Mouse (Mus musculus): ENCODE results near the gene Tdo2. TPM values are rescaled to one million over a fixed set of nuclear protein-coding genes. Genes with fewer than 3 reads are reported as not detected.

Gene Tdo2
- polyA plus RNA-seq, 1 experiment from 2014 or later, result 0.30 TPM

DNA sequence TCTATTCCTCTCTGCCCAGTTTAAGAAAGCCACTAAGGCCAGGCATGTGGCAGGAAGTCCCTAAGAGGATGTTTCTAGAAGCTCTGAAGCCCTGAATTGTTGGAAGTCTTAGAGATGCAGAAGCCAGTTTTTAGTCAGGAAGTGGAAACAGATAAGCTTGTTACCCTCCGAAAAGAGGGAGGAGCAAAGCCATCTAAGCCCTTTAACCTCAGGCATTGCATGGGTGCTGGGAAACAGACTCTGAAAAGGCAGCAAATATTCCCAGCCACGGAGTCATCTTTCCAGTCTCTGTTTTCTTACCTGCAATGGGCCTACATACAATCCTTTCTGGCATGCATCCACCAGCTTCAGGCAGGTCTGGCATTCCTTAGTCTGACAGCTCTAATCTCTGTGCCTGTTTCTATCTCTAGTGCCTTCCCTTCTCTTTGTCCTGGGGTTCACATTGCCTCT, 13.7 kb upstream of the Tdo2 start:
- Histone ChIP-seq H3K27me3 (ENCODE audit: control insufficient read depth, insufficient read depth, low read length) (no peaks in the 10 kb centered on the region), H3K9me3 (ENCODE audit: control insufficient read depth, low read length) (no peaks in the 10 kb centered on the region), H3K4me3 (ENCODE audit: control insufficient read depth in 1 of 2, insufficient read depth in 1 of 2, low read depth in 1 of 2, low read length in 2 of 2) (no peak overlapping the region), H3K4me1 (ENCODE audit: control insufficient read depth in 2 of 2, insufficient read depth in 2 of 2, low read length in 2 of 2) (peaks cover 7 to 14% of the 10 kb centered on the region in 2 experiments; a peak in 3 of 4 replicates), H3K27ac (replicated peaks in 1 of 2; ENCODE audit: control insufficient read depth in 1 of 2, insufficient read depth in 1 of 2, low read depth in 2 of 2, low read length in 2 of 2) (peak overlapping the region; percentile 35 to 64), H3K4me2 (ENCODE audit: low read length) (no peak overlapping the region), H3K36me3 (ENCODE audit: control insufficient read depth, insufficient read depth, low read length) (no peaks in the 10 kb centered on the region), H3K9ac (ENCODE audit: low read length) (no peak overlapping the region)
- ATAC-seq (ENCODE audit: insufficient number of reproducible peaks, insufficient read depth, low FRiP score, low read depth), result peak; percentile 80
- WGBS, result 4% methylated on average over 2 of the region's 2 CpGs

GRCm38 (mm10) chr3:81987628-81988027, 11.6 kb upstream of the Tdo2 start:
- H3K9ac ChIP-seq (ENCODE audit: low read length), result no peak overlapping the region
- H3K4me2 ChIP-seq (ENCODE audit: low read length), result no peak overlapping the region
- ATAC-seq (ENCODE audit: insufficient number of reproducible peaks, insufficient read depth, low FRiP score, low read depth), result no peak
- H3K9me3 ChIP-seq (ENCODE audit: control insufficient read depth, low read length), result no peaks in the 10 kb centered on the region
- no peaks in the 10 kb centered on the region for H3K36me3 ChIP-seq (ENCODE audit: control insufficient read depth, insufficient read depth, low read length)
- WGBS, result 93% methylated on average over 3 of the region's 3 CpGs
- H3K27me3 ChIP-seq (ENCODE audit: control insufficient read depth, insufficient read depth, low read length), result no peaks in the 10 kb centered on the region
- peaks cover 7 to 14% of the 10 kb centered on the region in 2 experiments; a peak in 3 of 4 replicates for H3K4me1 ChIP-seq (ENCODE audit: control insufficient read depth in 2 of 2, insufficient read depth in 2 of 2, low read length in 2 of 2)
- H3K4me3 ChIP-seq (ENCODE audit: control insufficient read depth in 1 of 2, insufficient read depth in 1 of 2, low read depth in 1 of 2, low read length in 2 of 2), result no peak overlapping the region
- no peak overlapping the region for H3K27ac ChIP-seq (replicated peaks in 1 of 2; ENCODE audit: control insufficient read depth in 1 of 2, insufficient read depth in 1 of 2, low read depth in 2 of 2, low read length in 2 of 2)

DNA sequence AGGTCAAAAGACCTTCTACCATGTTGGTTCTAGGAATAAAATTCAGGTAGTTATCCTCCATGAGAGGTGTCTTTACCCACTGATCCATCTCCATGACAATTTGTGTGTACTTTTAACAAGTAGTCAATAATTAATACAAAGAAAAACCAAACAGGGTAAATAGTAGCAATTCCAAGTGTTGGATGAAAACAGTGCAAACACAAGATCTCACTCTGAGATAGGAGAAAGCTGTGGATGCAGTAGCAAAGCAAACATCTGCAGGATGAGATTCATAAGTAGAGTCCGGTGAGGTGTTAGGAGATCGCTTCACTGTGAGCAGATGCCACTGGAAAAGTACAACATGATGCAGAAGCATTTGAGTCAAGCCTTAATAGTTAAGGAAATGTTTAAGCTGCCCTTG, 10.1 kb upstream of the Tdo2 start:
- H3K27me3 ChIP-seq (ENCODE audit: control insufficient read depth, insufficient read depth, low read length), result no peaks in the 10 kb centered on the region
- no peak overlapping the region for H3K9ac ChIP-seq (ENCODE audit: low read length)
- WGBS, result 92% methylated on average over 2 of the region's 2 CpGs
- peaks cover 7 to 14% of the 10 kb centered on the region in 2 experiments; a peak in 3 of 4 replicates for H3K4me1 ChIP-seq (ENCODE audit: control insufficient read depth in 2 of 2, insufficient read depth in 2 of 2, low read length in 2 of 2)
- ATAC-seq (ENCODE audit: insufficient number of reproducible peaks, insufficient read depth, low FRiP score, low read depth), result no peak
- no peaks in the 10 kb centered on the region for H3K9me3 ChIP-seq (ENCODE audit: control insufficient read depth, low read length)
- no peak overlapping the region for H3K4me2 ChIP-seq (ENCODE audit: low read length)
- no peak overlapping the region for H3K4me3 ChIP-seq (ENCODE audit: control insufficient read depth in 1 of 2, insufficient read depth in 1 of 2, low read depth in 1 of 2, low read length in 2 of 2)
- no peaks in the 10 kb centered on the region for H3K36me3 ChIP-seq (ENCODE audit: control insufficient read depth, insufficient read depth, low read length)
- H3K27ac ChIP-seq (replicated peaks in 1 of 2; ENCODE audit: control insufficient read depth in 1 of 2, insufficient read depth in 1 of 2, low read depth in 2 of 2, low read length in 2 of 2), result no peak overlapping the region

DNA sequence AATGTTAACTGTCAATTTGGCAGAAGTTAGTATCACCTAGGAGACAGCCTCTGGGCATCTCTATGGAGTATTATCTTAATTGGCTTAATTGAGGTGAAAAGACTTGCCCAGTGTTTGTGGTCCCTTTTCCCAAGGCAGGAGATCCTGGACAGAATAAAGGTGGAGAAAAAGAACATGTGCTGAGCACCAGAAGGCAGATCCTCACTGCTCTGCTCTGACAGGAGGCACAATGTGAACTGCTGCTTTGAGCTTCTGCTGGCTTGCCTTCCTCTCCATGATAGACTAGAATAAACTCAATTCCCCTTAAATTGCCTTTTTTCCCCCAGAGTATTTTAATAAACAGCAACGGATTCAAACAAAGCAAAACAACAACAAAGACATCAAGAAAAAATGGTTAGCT, 9.1 kb upstream of the Tdo2 start:
- H3K4me3 ChIP-seq (ENCODE audit: control insufficient read depth in 1 of 2, insufficient read depth in 1 of 2, low read depth in 1 of 2, low read length in 2 of 2), result no peak overlapping the region
- no peaks in the 10 kb centered on the region for H3K27me3 ChIP-seq (ENCODE audit: control insufficient read depth, insufficient read depth, low read length)
- H3K4me1 ChIP-seq (ENCODE audit: control insufficient read depth in 2 of 2, insufficient read depth in 2 of 2, low read length in 2 of 2), result peaks cover 5 to 8% of the 10 kb centered on the region in 2 experiments; a peak in 3 of 4 replicates
- WGBS, result 41% methylated on average over 1 of the region's 1 CpGs
- no peak for ATAC-seq (ENCODE audit: insufficient number of reproducible peaks, insufficient read depth, low FRiP score, low read depth)
- no peaks in the 10 kb centered on the region for H3K9me3 ChIP-seq (ENCODE audit: control insufficient read depth, low read length)
- no peak overlapping the region for H3K4me2 ChIP-seq (ENCODE audit: low read length)
- no peak overlapping the region for H3K27ac ChIP-seq (replicated peaks in 1 of 2; ENCODE audit: control insufficient read depth in 1 of 2, insufficient read depth in 1 of 2, low read depth in 2 of 2, low read length in 2 of 2)
- H3K9ac ChIP-seq (ENCODE audit: low read length), result no peak overlapping the region
- H3K36me3 ChIP-seq (ENCODE audit: control insufficient read depth, insufficient read depth, low read length), result no peaks in the 10 kb centered on the region

GRCm38 (mm10) chr3:81983120-81983895, 7.3 kb upstream of the Tdo2 start:
- Histone ChIP-seq H3K27ac (replicated peaks in 1 of 2; ENCODE audit: control insufficient read depth in 1 of 2, insufficient read depth in 1 of 2, low read depth in 2 of 2, low read length in 2 of 2) (no peak overlapping the region), H3K27me3 (ENCODE audit: control insufficient read depth, insufficient read depth, low read length) (no peaks in the 10 kb centered on the region), H3K4me3 (ENCODE audit: control insufficient read depth in 1 of 2, insufficient read depth in 1 of 2, low read depth in 1 of 2, low read length in 2 of 2) (no peak overlapping the region), H3K9ac (ENCODE audit: low read length) (no peak overlapping the region), H3K4me1 (ENCODE audit: control insufficient read depth in 2 of 2, insufficient read depth in 2 of 2, low read length in 2 of 2) (no peaks in the 10 kb centered on the region), H3K9me3 (ENCODE audit: control insufficient read depth, low read length) (no peaks in the 10 kb centered on the region), H3K4me2 (ENCODE audit: low read length) (no peak overlapping the region), H3K36me3 (ENCODE audit: control insufficient read depth, insufficient read depth, low read length) (no peaks in the 10 kb centered on the region)
- WGBS, result 69% methylated on average over 8 of the region's 8 CpGs
- no peak for ATAC-seq (ENCODE audit: insufficient number of reproducible peaks, insufficient read depth, low FRiP score, low read depth)

DNA sequence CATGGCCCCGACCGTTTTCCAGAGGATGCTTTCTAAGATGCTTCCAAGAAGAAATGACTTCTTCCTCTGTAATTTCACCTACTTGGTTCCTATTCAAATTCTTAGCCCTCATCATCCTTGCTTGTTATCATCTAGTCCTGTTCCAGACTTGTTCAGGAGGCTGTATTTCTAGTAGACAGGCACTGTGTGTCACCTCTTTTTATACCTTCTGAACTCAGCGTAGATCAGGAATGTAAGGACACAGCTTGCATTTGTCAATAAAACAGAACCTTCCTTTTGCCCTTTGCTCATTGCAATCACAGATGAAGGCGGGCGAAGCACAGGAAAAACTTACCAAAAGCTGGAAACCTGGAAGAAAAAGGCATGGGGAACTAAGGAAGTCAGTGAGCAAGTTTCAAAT, 6.0 kb upstream of the Tdo2 start, which contains the start of gene Asic5:
Gene Asic5 (plus strand): TSS at position 301 of the 400 bp plus-strand sequence.
- Histone ChIP-seq H3K27me3 (ENCODE audit: control insufficient read depth, insufficient read depth, low read length) (no peaks in the 10 kb centered on the region), H3K9ac (ENCODE audit: low read length) (no peak within 1 kb of the TSS), H3K27ac (replicated peaks in 1 of 2; ENCODE audit: control insufficient read depth in 1 of 2, insufficient read depth in 1 of 2, low read depth in 2 of 2, low read length in 2 of 2) (no peak within 1 kb of the TSS), H3K4me2 (ENCODE audit: low read length) (no peak within 1 kb of the TSS), H3K4me1 (ENCODE audit: control insufficient read depth in 2 of 2, insufficient read depth in 2 of 2, low read length in 2 of 2) (no peaks in the 10 kb centered on the region), H3K36me3 (ENCODE audit: control insufficient read depth, insufficient read depth, low read length) (no peaks in the 10 kb centered on the region), H3K9me3 (ENCODE audit: control insufficient read depth, low read length) (no peaks in the 10 kb centered on the region), H3K4me3 (ENCODE audit: control insufficient read depth in 1 of 2, insufficient read depth in 1 of 2, low read depth in 1 of 2, low read length in 2 of 2) (no peak within 1 kb of the TSS)
- WGBS, result 80% methylated on average over 5 of the region's 5 CpGs
- no peak for ATAC-seq (ENCODE audit: insufficient number of reproducible peaks, insufficient read depth, low FRiP score, low read depth)

DNA sequence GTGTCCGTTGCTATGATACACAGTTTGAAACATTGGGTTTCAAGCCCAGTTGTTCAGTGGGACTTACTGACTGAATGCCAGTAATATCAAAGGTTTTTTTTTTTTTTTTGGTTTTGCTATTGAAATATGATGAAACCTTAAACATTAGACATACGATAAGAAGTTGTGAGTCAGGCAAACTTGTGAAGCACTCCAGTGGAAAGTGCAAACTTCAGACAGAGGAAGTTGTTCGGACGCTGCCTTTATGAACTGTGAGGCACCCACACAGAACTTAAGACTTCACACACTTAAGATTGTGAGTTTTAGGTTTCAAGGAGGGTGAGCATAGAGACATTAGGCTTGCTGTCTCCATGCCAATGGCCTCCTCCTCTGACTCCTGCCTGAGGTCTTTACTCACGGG, 5.6 kb upstream of the Tdo2 start:
- Histone ChIP-seq H3K27ac (replicated peaks in 1 of 2; ENCODE audit: control insufficient read depth in 1 of 2, insufficient read depth in 1 of 2, low read depth in 2 of 2, low read length in 2 of 2) (no peak overlapping the region), H3K4me3 (ENCODE audit: control insufficient read depth in 1 of 2, insufficient read depth in 1 of 2, low read depth in 1 of 2, low read length in 2 of 2) (no peak overlapping the region), H3K36me3 (ENCODE audit: control insufficient read depth, insufficient read depth, low read length) (no peaks in the 10 kb centered on the region), H3K4me2 (ENCODE audit: low read length) (no peak overlapping the region), H3K27me3 (ENCODE audit: control insufficient read depth, insufficient read depth, low read length) (no peaks in the 10 kb centered on the region), H3K9ac (ENCODE audit: low read length) (no peak overlapping the region), H3K9me3 (ENCODE audit: control insufficient read depth, low read length) (no peaks in the 10 kb centered on the region), H3K4me1 (ENCODE audit: control insufficient read depth in 2 of 2, insufficient read depth in 2 of 2, low read length in 2 of 2) (no peaks in the 10 kb centered on the region)
- ATAC-seq (ENCODE audit: insufficient number of reproducible peaks, insufficient read depth, low FRiP score, low read depth), result no peak
- WGBS, result 80% methylated on average over 5 of the region's 5 CpGs
